Mouse (Mus musculus): ENCODE data around the gene Ak2. TPM values are rescaled to one million over a fixed set of nuclear protein-coding genes. Genes with fewer than 3 reads are reported as not detected.

The Ak2 gene
- polyA plus RNA-seq, 1 experiment from 2014 or later = 93.6 TPM

Other genes with a start within 250 kb of the Ak2 start
- 0.27 and 0.38 TPM in 2 replicates for gene A3galt2, start 236.6 kb upstream of the Ak2 start, polyA plus RNA-seq (2014; fragmentation: Nextera tagmentation; extraction: Ambion mirVana)
- gene Zfp362, start 185.9 kb upstream of the Ak2 start, polyA plus RNA-seq (2014; fragmentation: Nextera tagmentation; extraction: Ambion mirVana) = 26.1 and 31.3 TPM in 2 replicates
- gene Trim62, start 108.4 kb upstream of the Ak2 start, polyA plus RNA-seq (2014; fragmentation: Nextera tagmentation; extraction: Ambion mirVana) = 9.3 and 10.5 TPM in 2 replicates
- 10.6 and 11.7 TPM in 2 replicates for gene Azin2, start 29.5 kb upstream of the Ak2 start, polyA plus RNA-seq (2014; fragmentation: Nextera tagmentation; extraction: Ambion mirVana)
- gene Rnf19b, start 66.3 kb downstream of the Ak2 start, polyA plus RNA-seq (2014; fragmentation: Nextera tagmentation; extraction: Ambion mirVana) = 20.1 and 20.5 TPM in 2 replicates
- not detected in 2 replicates for gene Tmem54, start 113.6 kb downstream of the Ak2 start, polyA plus RNA-seq (2014; fragmentation: Nextera tagmentation; extraction: Ambion mirVana)
- gene Hpca, start 130.1 kb downstream of the Ak2 start, polyA plus RNA-seq (2014; fragmentation: Nextera tagmentation; extraction: Ambion mirVana) = 16.8 and 23.1 TPM in 2 replicates
- gene Fndc5, start 145.0 kb downstream of the Ak2 start, polyA plus RNA-seq (2014; fragmentation: Nextera tagmentation; extraction: Ambion mirVana) = 1.3 and 1.7 TPM in 2 replicates
- gene S100pbp, start 197.8 kb downstream of the Ak2 start, polyA plus RNA-seq (2014; fragmentation: Nextera tagmentation; extraction: Ambion mirVana) = 9.7 and 11.8 TPM in 2 replicates
- gene Yars, start 197.8 kb downstream of the Ak2 start, polyA plus RNA-seq (2014; fragmentation: Nextera tagmentation; extraction: Ambion mirVana) = 110 and 126 TPM in 2 replicates